Mouse (Mus musculus): Measurements from ENCODE around the gene A730071L15Rik. TPM values are rescaled to one million over a fixed set of nuclear protein-coding genes. Genes with fewer than 3 reads are reported as not detected.

The A730071L15Rik gene
- total RNA-seq (2012; rRNA removed) (0.42 and 0.46 TPM in 2 replicates), total RNA-seq (2014; rRNA removed) (not detected in 2 replicates), polyA plus RNA-seq (2012; ENCODE audit: insufficient read length, low read depth) (not detected in 2 replicates)

DNA sequence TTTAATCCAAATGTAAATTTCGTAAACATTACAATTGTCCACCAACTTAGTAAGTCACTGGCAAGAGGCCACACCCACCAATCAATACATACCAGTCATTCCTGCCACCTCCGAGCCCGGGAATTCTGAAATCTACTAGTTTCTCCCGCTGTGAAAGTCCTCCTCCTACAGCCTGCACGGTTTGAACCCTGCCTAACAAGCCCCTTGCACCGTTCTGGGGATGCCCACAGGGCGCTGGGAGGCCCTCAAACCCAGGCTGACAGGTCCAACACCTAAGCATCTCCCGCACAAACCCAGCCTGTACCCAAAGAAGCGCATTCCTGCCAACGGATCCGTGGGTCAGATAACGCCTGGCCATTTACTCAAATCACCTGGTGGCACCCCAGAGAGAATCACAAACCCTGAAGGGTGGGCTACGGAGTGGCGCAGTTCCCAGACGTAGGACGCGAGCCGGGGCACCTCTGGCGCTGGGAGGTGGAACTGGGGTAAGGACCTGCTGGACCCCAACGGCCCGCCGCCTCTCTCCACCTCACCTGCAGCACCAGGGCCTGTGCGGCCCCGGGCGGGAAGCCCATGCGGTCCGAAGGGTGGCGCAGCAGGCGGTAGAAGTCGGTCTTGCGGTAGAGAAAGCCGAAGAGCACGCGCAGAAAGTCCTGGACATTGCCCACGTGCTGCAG is at the start of gene A730071L15Rik:
A730071L15Rik (plus strand) TSS at position 620 of the 677 bp plus-strand sequence.
- no peak for DNase-seq (ENCODE audit: extremely low read depth)

DNA sequence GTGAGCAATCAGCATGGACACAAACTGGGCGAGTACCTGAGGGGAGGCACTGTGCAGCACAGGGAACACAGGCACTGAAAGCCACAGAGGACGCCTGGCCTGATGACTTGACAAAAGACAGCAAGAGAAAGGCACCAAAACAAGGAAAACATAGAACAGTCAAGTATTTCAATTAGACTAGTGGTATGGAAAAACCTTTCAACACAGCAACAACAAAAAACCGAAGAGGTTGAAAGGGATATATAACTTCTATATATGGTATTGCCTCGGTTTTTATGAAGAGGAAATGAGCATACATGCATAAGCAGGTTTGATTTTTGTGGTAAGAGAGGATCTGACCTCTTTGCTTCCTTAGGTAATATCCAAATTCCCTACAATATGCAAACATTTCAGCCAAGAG is 47.0 kb upstream of the A730071L15Rik start:
- Histone ChIP-seq H3K27me3 (replicated peaks) (no peaks in the 10 kb centered on the region), H3K27ac (ENCODE audit: insufficient read depth, low read depth) (no peak overlapping the region), H3K36me3 (replicated peaks in 1 of 2; ENCODE audit: control insufficient read depth in 1 of 2, insufficient read depth in 1 of 2, low read length in 1 of 2) (peaks cover 17 to 52% of the 10 kb centered on the region in 2 experiments), H3K4me1 (ENCODE audit: control insufficient read depth in 1 of 2, insufficient read depth in 2 of 2) (peaks cover 8 to 29% of the 10 kb centered on the region in 2 experiments; a peak in 3 of 4 replicates), H3K9me3 (replicated peaks; ENCODE audit: low read length) (peaks cover 2% of the 10 kb centered on the region), H3K4me3 (replicated peaks in 1 of 3; ENCODE audit: low read depth in 2 of 3, low read length in 2 of 3, poor library complexity in 1 of 3) (no peak overlapping the region), H3K9ac (ENCODE audit: insufficient read depth, low read depth) (no peak overlapping the region), H3K4me2 (ENCODE audit: insufficient read depth, low read depth, poor library complexity, severe bottlenecking) (no peak overlapping the region), H3K79me2 (replicated peaks; ENCODE audit: control insufficient read depth, extremely low read depth, insufficient read depth, poor library complexity, severe bottlenecking) (peaks cover 10% of the 10 kb centered on the region; the same call in 1 of the 2 replicates)
- in situ Hi-C loops (cut with MboI; ENCODE audit: low pct_ligation_motif_present, low pct_unique_long_range_greater_than_20kb, low sequenced_read_pairs) (no loop called here), dilution Hi-C loops (cut with MboI; ENCODE audit: extremely low pct_ligation_motif_present, extremely low pct_unique_long_range_greater_than_20kb, low sequenced_read_pairs) (no loop called here)
- no peak for DNase-seq (ENCODE audit: extremely low read depth)
- TF ChIP-seq CHD2 (IDR thresholded peaks at IDR 0.05; ENCODE audit: low read length), result no peak

More for the DNA sequence above, at the start of gene A730071L15Rik:
- H3K27me3 ChIP-seq (replicated peaks), result peaks cover 6% of the 10 kb centered on the region
- H3K9me3 ChIP-seq (replicated peaks; ENCODE audit: low read length), result no peaks in the 10 kb centered on the region
- in situ Hi-C loops (cut with MboI; ENCODE audit: low pct_ligation_motif_present, low pct_unique_long_range_greater_than_20kb, low sequenced_read_pairs) (loop anchor here (5.0 kb wide), 1 partner anchor 202 kb away; no protein-coding TSS in a partner anchor), dilution Hi-C loops (cut with MboI; ENCODE audit: extremely low pct_ligation_motif_present, extremely low pct_unique_long_range_greater_than_20kb, low sequenced_read_pairs) (no loop called here)
- H3K27ac ChIP-seq (ENCODE audit: insufficient read depth, low read depth), result peak within 1 kb of the TSS; percentile 92
- peak within 1 kb of the TSS; percentile 60 for H3K9ac ChIP-seq (ENCODE audit: insufficient read depth, low read depth)
- H3K4me1 ChIP-seq (ENCODE audit: control insufficient read depth in 1 of 2, insufficient read depth in 2 of 2), result peaks cover 4 to 48% of the 10 kb centered on the region in 2 experiments; a peak in 3 of 4 replicates
- H3K4me3 ChIP-seq (replicated peaks in 1 of 3; ENCODE audit: low read depth in 2 of 3, low read length in 2 of 3, poor library complexity in 1 of 3), result peak within 1 kb of the TSS; percentile 84 to 94 (median 86)
- H3K79me2 ChIP-seq (replicated peaks; ENCODE audit: control insufficient read depth, extremely low read depth, insufficient read depth, poor library complexity, severe bottlenecking), result peaks cover 51% of the 10 kb centered on the region
- H3K4me2 ChIP-seq (ENCODE audit: insufficient read depth, low read depth, poor library complexity, severe bottlenecking), result peak within 1 kb of the TSS; percentile 95
- peaks cover 2 to 22% of the 10 kb centered on the region in 2 experiments for H3K36me3 ChIP-seq (replicated peaks in 1 of 2; ENCODE audit: control insufficient read depth in 1 of 2, insufficient read depth in 1 of 2, low read length in 1 of 2)
- TF ChIP-seq PAX5 (IDR thresholded peaks at IDR 0.05; ENCODE audit: low read length) (no peak), MAFK (IDR thresholded peaks at IDR 0.05; ENCODE audit: insufficient replicate concordance, low read length) (no peak), UBTF (IDR thresholded peaks at IDR 0.05; ENCODE audit: low read depth, low read length) (no peak), EP300 (IDR thresholded peaks at IDR 0.05; ENCODE audit: low read length) (no peak), NRF1 (IDR thresholded peaks at IDR 0.05; ENCODE audit: low read depth, low read length) (no peak), KAT2A (IDR thresholded peaks at IDR 0.05; ENCODE audit: insufficient replicate concordance, low read length) (no peak), MEF2A (IDR thresholded peaks at IDR 0.05; ENCODE audit: borderline replicate concordance, low read depth, low read length) (no peak), ZKSCAN1 (IDR thresholded peaks at IDR 0.05; ENCODE audit: borderline replicate concordance, low read depth, low read length) (no peak), MYC (IDR thresholded peaks at IDR 0.05; ENCODE audit: low read depth, low read length) (no peak; the same call in 1 of the 2 replicates), CHD1 (IDR thresholded peaks at IDR 0.05; ENCODE audit: low read depth, low read length) (no peak), NELFE (IDR thresholded peaks at IDR 0.05; ENCODE audit: low read depth, low read length) (no peak), RCOR1 (conservative IDR thresholded peaks at IDR 0.05; ENCODE audit: low read depth, low read length) (no peak; the same call in 1 of the 2 replicates), JUN (IDR thresholded peaks at IDR 0.05; ENCODE audit: insufficient read depth, low read depth, low read length) (no peak), GABPA (IDR thresholded peaks at IDR 0.05; ENCODE audit: insufficient replicate concordance, low read depth, low read length) (no peak), IRF4 (IDR thresholded peaks at IDR 0.05; ENCODE audit: low read depth, low read length) (no peak), RAD21 (IDR thresholded peaks at IDR 0.05; ENCODE audit: low read depth, low read length) (no peak), CTCF (conservative IDR thresholded peaks at IDR 0.05 in 1 of 2, IDR thresholded peaks at IDR 0.05 in 1 of 2; ENCODE audit: low read depth in 2 of 2, low read length in 2 of 2) (no peak)
